Mouse (Mus musculus): ENCODE measurements around the gene Tescl. TPM values are rescaled to one million over a fixed set of nuclear protein-coding genes. Genes with fewer than 3 reads are reported as not detected.

Gene Tescl
- polyA plus RNA-seq, 1 experiment, result not detected

- no peaks in the 10 kb centered on the region for H3K4me1 ChIP-seq (ENCODE audit: control insufficient read depth, insufficient read depth, low read length)
- no peak overlapping the region for H3K4me3 ChIP-seq (ENCODE audit: insufficient read depth, low read length)
- H3K27ac ChIP-seq (ENCODE audit: insufficient read depth, low read depth, low read length), result no peak overlapping the region
- TF ChIP-seq POLR2A (IDR thresholded peaks at IDR 0.05; ENCODE audit: borderline replicate concordance, low read depth, low read length) (no peak), CTCF (IDR thresholded peaks at IDR 0.05; ENCODE audit: low read depth, low read length) (no peak)
Observed at GRCm38 (mm10) chr7:24335699-24336309, 2.1 kb upstream of the Tescl start.

DNA sequence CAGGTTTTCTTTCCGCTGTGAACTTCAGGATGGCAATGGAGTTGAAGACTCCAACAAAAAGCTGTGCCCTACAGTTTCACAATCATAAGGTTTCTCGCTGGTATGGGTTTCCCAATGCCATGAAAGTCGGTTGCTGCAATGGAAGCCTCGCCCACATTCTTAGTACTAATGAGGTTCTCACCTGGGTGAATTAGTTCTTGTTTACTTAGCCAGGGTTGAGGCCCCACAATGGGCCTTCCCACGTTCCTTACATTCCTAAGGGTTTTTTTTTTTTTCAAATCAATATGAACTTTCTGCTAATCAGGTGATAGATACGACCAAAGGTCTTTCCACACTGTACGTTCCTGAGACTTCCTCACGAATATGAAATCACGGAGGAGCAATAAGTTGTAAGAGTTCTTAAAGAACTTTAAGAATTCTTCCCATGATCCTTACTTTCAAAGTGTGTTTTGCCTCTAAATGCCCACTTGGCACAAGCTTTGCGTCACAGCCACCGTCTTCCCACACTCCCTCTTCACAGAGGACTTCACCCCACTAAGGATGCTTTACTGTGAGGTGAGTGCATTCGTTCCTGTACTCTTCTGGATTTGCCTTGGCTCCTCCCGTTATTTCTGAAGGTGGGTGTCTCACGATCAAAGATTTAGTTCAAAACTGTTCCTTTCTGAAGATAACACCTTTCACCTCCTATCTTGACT, 6.3 kb downstream of the Tescl start:
- no peak overlapping the region for H3K27ac ChIP-seq (ENCODE audit: insufficient read depth, low read depth, low read length)

GRCm38 (mm10) chr7:24326273-24327135, 7.2 kb downstream of the Tescl start:
- TF ChIP-seq POLR2A (IDR thresholded peaks at IDR 0.05; ENCODE audit: borderline replicate concordance, low read depth, low read length), result no peak
- no peak for TF ChIP-seq CTCF (IDR thresholded peaks at IDR 0.05; ENCODE audit: low read depth, low read length)
- H3K4me1 ChIP-seq (ENCODE audit: control insufficient read depth, insufficient read depth, low read length), result no peaks in the 10 kb centered on the region
- no peak overlapping the region for H3K4me3 ChIP-seq (ENCODE audit: insufficient read depth, low read length)
- no peak overlapping the region for H3K27ac ChIP-seq (ENCODE audit: insufficient read depth, low read depth, low read length)

More for the DNA sequence above, 6.3 kb downstream of the Tescl start:
- H3K4me1 ChIP-seq (ENCODE audit: control insufficient read depth, insufficient read depth, low read length), result no peaks in the 10 kb centered on the region
- no peak overlapping the region for H3K4me3 ChIP-seq (ENCODE audit: insufficient read depth, low read length)
- no peak for TF ChIP-seq POLR2A (IDR thresholded peaks at IDR 0.05; ENCODE audit: borderline replicate concordance, low read depth, low read length)

DNA sequence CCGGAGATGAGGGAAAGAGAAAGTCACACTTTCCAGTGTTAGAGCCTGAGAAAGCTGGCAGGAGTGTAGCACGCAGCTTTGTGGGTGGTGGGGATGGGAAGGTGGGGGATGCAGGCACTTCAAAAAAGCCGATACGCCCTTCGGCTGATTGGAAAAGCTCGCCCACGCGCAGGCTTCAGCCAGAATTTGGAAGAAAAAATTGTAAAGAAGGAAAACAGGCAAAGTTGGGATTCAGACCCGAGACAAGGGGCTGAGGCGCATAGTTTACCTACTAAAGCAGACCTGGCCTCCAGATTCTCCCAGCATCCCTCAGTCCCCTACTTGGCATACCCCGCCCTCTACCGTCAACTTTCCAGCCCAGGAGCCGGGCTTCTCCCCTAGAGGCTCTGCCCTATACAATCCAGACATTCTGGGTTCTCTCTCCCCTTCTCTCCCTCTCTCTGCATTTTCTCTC, 8.0 kb downstream of the Tescl start:
- no peak for TF ChIP-seq POLR2A (IDR thresholded peaks at IDR 0.05; ENCODE audit: borderline replicate concordance, low read depth, low read length)
- TF ChIP-seq CTCF (IDR thresholded peaks at IDR 0.05; ENCODE audit: low read depth, low read length), result no peak
- Histone ChIP-seq H3K27ac (ENCODE audit: insufficient read depth, low read depth, low read length) (no peak overlapping the region), H3K4me3 (ENCODE audit: insufficient read depth, low read length) (no peak overlapping the region)

GRCm38 (mm10) chr7:24325197-24325596, 8.5 kb downstream of the Tescl start:
- no peaks in the 10 kb centered on the region for H3K4me1 ChIP-seq (ENCODE audit: control insufficient read depth, insufficient read depth, low read length)
- no peak overlapping the region for H3K27ac ChIP-seq (ENCODE audit: insufficient read depth, low read depth, low read length)
- H3K4me3 ChIP-seq (ENCODE audit: insufficient read depth, low read length), result no peak overlapping the region
- TF ChIP-seq CTCF (IDR thresholded peaks at IDR 0.05; ENCODE audit: low read depth, low read length), result no peak
- no peak for TF ChIP-seq POLR2A (IDR thresholded peaks at IDR 0.05; ENCODE audit: borderline replicate concordance, low read depth, low read length)

More for the DNA sequence above, 8.0 kb downstream of the Tescl start:
- H3K4me1 ChIP-seq (ENCODE audit: control insufficient read depth, insufficient read depth, low read length), result no peaks in the 10 kb centered on the region

DNA sequence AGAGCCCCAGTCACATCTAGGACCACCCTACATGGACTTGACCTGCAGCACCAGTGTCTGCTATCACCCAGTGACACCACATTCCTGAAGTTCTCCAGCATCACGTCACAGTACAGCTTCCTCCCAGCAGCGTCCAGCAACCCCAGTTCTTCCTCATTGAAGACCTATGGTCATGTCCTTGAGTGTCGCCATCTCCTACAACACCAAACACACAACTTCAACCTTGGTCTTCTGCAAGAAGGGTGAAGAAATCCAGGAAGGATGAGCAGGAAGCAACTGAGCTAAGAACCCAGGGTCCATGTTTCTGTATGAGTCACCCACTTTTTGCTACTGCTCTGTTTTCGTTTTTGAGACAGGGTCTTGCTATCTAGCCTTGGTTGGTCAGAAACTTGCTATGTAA, 11.1 kb downstream of the Tescl start:
- no peak for TF ChIP-seq POLR2A (IDR thresholded peaks at IDR 0.05; ENCODE audit: borderline replicate concordance, low read depth, low read length)
- TF ChIP-seq CTCF (IDR thresholded peaks at IDR 0.05; ENCODE audit: low read depth, low read length), result no peak
- no peak overlapping the region for H3K4me3 ChIP-seq (ENCODE audit: insufficient read depth, low read length)
- no peak overlapping the region for H3K27ac ChIP-seq (ENCODE audit: insufficient read depth, low read depth, low read length)

DNA sequence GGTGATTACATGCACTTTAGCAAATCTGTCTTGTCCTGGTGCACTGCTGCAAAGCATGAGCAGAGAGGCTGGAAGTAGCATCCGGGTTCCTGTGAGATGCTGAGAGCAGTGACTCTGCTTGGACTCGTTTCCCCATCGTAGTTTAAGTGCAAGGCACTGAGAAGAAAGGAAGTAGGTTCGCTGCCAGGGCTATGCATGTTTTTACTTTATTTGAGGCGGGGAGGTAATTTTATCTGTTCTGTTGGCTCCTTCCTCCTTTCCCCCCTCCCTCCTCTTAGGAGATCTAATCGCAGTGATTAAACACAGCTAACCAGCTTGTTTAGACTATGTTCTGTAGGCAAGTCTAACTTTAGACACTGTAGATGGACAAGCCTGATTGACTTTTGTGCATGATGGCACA, 14.8 kb downstream of the Tescl start:
- Histone ChIP-seq H3K4me1 (ENCODE audit: control insufficient read depth, insufficient read depth, low read length) (peaks cover 8% of the 10 kb centered on the region), H3K27ac (ENCODE audit: insufficient read depth, low read depth, low read length) (no peak overlapping the region), H3K4me3 (ENCODE audit: insufficient read depth, low read length) (no peak overlapping the region)
- no peak for TF ChIP-seq CTCF (IDR thresholded peaks at IDR 0.05; ENCODE audit: low read depth, low read length)

More for the DNA sequence above, 11.1 kb downstream of the Tescl start:
- no peaks in the 10 kb centered on the region for H3K4me1 ChIP-seq (ENCODE audit: control insufficient read depth, insufficient read depth, low read length)

DNA sequence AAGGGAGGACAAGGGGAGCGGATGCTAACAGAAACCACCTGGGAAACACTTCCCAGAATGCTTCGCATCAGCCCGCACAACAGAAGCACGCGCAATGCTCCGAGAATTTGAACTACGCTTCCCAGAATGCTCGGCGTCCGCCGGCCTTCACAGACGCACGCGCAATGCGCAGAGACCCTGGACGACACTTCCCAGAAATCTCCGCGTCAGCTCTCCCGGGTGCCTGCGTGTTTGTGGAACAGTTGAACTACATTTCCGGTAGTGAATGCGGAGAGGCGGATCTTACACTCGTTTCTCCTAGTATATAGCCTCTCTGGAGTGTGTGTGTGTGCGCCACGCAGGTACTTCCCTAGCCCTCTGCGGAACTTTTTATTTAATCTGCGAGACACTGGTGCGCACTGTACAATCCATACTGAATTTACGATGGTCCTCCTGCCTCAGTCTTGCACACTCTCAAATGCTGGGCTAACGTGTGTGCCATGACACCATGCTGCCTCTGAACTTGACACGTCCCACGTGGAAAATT, 17.1 kb downstream of the Tescl start, which contains the start of gene Zfp94:
Gene Zfp94, minus strand, starts transcription at position 100 of the 526 bp plus-strand sequence.
- no peak for TF ChIP-seq POLR2A (IDR thresholded peaks at IDR 0.05; ENCODE audit: borderline replicate concordance, low read depth, low read length)
- TF ChIP-seq CTCF (IDR thresholded peaks at IDR 0.05; ENCODE audit: low read depth, low read length), result no peak
- H3K4me3 ChIP-seq (ENCODE audit: insufficient read depth, low read length), result peak within 1 kb of the TSS; percentile 77
- H3K4me1 ChIP-seq (ENCODE audit: control insufficient read depth, insufficient read depth, low read length), result peaks cover 8% of the 10 kb centered on the region
- H3K27ac ChIP-seq (ENCODE audit: insufficient read depth, low read depth, low read length), result peak within 1 kb of the TSS; percentile 59

DNA sequence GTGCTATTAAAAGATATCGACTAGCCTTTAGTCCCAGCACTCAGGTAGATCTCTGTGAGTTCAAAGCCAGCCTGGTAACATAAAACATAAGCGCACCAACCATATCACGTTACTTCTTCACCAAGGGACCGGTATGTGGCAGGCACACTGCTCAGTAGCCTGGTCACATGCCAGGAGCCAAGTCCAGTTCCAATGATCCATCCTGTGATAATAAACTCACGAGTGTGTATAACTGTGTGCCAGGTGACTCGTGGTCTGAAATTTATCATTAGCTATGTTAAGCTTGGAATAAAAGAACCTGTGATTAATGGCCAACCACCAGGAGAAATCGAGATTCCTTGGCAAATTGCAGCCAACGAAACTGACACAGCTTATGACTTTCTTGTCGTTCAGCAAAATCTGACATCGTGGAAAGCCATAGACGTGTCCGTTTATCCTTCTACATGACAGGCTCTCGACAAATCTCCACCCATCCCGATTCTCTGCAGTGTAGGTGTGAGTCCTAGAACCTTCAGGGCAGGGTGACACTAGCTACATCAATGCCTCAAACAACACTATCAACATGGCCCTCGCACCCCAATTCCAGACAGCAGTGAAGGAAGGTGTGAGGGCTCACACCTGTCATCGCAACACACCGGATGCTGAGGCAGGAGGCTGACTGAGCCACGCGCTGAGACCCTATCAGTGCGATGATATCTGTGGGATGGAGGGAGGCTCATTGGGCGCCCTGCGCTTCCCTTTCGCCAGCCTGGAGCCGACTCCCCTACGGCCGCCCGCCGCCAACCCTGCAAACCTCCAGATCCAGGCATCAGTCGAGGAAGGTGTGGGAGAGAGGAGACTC, 17.8 kb downstream of the Tescl start:
- Histone ChIP-seq H3K27ac (ENCODE audit: insufficient read depth, low read depth, low read length) (no peak overlapping the region), H3K4me1 (ENCODE audit: control insufficient read depth, insufficient read depth, low read length) (peaks cover 8% of the 10 kb centered on the region), H3K4me3 (ENCODE audit: insufficient read depth, low read length) (peak overlapping the region; percentile 77)
- TF ChIP-seq POLR2A (IDR thresholded peaks at IDR 0.05; ENCODE audit: borderline replicate concordance, low read depth, low read length), result no peak
- TF ChIP-seq CTCF (IDR thresholded peaks at IDR 0.05; ENCODE audit: low read depth, low read length), result no peak
